Mouse (Mus musculus) myocyte (in vitro differentiated cells): Measurements from ENCODE around the gene Cdc42ep1.

Experiments
- E2F4 ChIP-seq: IDR thresholded peaks from one replicate; pipeline ENCODE4 v1.6.1; 2011; ENCODE audit warnings: mild to moderate bottlenecking, control low read depth, moderate library complexity; ENCODE audit not compliant: insufficient read depth
- MAX ChIP-seq: IDR thresholded peaks from one replicate; pipeline ENCODE4 v1.6.1; 2011; ENCODE audit warnings: low read depth, mild to moderate bottlenecking, control low read depth
- POLR2A ChIP-seq: IDR thresholded peaks from one replicate; pipeline ENCODE4 v1.6.1; 2011; ENCODE audit warnings: low read depth, mild to moderate bottlenecking, control low read depth, moderate library complexity; ENCODE audit not compliant: insufficient read length
- POLR2AphosphoS2 ChIP-seq: IDR thresholded peaks from one replicate; pipeline ENCODE4 v1.6.1; 2011; ENCODE audit warnings: low read depth, control low read depth; ENCODE audit not compliant: insufficient read length
- REST ChIP-seq: IDR thresholded peaks from one replicate; pipeline ENCODE4 v1.6.1; 2011; ENCODE audit warnings: mild to moderate bottlenecking, control low read depth, moderate library complexity; ENCODE audit not compliant: insufficient read depth, insufficient read length
- TCF3 ChIP-seq: IDR thresholded peaks from one replicate; pipeline ENCODE4 v1.6.1; 2011; ENCODE audit warnings: low read depth, control low read depth; ENCODE audit not compliant: insufficient read length

GRCm38 (mm10) chr15:78863852-78864253, 21.4 kb downstream of the Cdc42ep1 start:
- TF ChIP-seq MAX (no peak), REST (no peak), POLR2A (no peak), TCF3 (no peak), E2F4 (no peak), POLR2AphosphoS2 (no peak)
